Mouse (Mus musculus): ENCODE data around the gene Olfr1271. TPM values are rescaled to one million over a fixed set of nuclear protein-coding genes. Genes with fewer than 3 reads are reported as not detected.
"Not testable (repeated sequence)": the region's sequence is repeated elsewhere in the genome, so short reads cannot be mapped to it uniquely, and the experiment has no call there.

Olfr1271 gene
- polyA plus RNA-seq (2015; fragmentation: Nextera tagmentation; extraction: Ambion mirVana), result not detected in 2 replicates

- DNase-seq (ENCODE audit: low spot score), result no peak
Measured at GRCm38 (mm10) chr2:90270932-90271331, at the start of gene Olfr1271. TSS of gene Olfr1271 (minus strand) at chr2:90271032.

GRCm38 (mm10) chr2:90292741-90293140, 21.9 kb upstream of the Olfr1271 start, which contains the start of gene Olfr1272:
TSS of gene Olfr1272 (minus strand) at chr2:90292841.
- DNase-seq (ENCODE audit: low spot score), result no peak

- DNase-seq (ENCODE audit: low spot score), result no peak
Measured at GRCm38 (mm10) chr2:90257492-90257891, 13.3 kb downstream of the Olfr1271 start, which contains the start of gene Olfr142. TSS of gene Olfr142 (minus strand) at chr2:90257592.

GRCm38 (mm10) chr2:90224393-90224792, 46.4 kb downstream of the Olfr1271 start, which contains the start of gene Olfr1506:
TSS of gene Olfr1506 (minus strand) at chr2:90224493.
- DNase-seq (ENCODE audit: low spot score), result not testable (repeated sequence)

Other genes with a start within 250 kb of the Olfr1271 start
- not detected in 2 replicates for gene Olfr1264, start 245.5 kb downstream of the Olfr1271 start, polyA plus RNA-seq (2015; fragmentation: Nextera tagmentation; extraction: Ambion mirVana)
- not detected in 2 replicates for gene Olfr1265, start 235.7 kb downstream of the Olfr1271 start, polyA plus RNA-seq (2015; fragmentation: Nextera tagmentation; extraction: Ambion mirVana)
- gene Olfr140, start 207.4 kb downstream of the Olfr1271 start, polyA plus RNA-seq (2015; fragmentation: Nextera tagmentation; extraction: Ambion mirVana), result not detected in 2 replicates
- not detected in 2 replicates for gene Olfr1269, start 149.6 kb downstream of the Olfr1271 start, polyA plus RNA-seq (2015; fragmentation: Nextera tagmentation; extraction: Ambion mirVana)
- gene Olfr32, start 128.7 kb downstream of the Olfr1271 start, polyA plus RNA-seq (2015; fragmentation: Nextera tagmentation; extraction: Ambion mirVana), result not detected in 2 replicates
- not detected in 2 replicates for gene Olfr1270, start 117.9 kb downstream of the Olfr1271 start, polyA plus RNA-seq (2015; fragmentation: Nextera tagmentation; extraction: Ambion mirVana)
- gene Olfr1506, start 46.5 kb downstream of the Olfr1271 start, polyA plus RNA-seq (2015; fragmentation: Nextera tagmentation; extraction: Ambion mirVana), result not detected in 2 replicates
- not detected in 2 replicates for gene Olfr142, start 13.4 kb downstream of the Olfr1271 start, polyA plus RNA-seq (2015; fragmentation: Nextera tagmentation; extraction: Ambion mirVana)
- gene Olfr1272, start 21.8 kb upstream of the Olfr1271 start, polyA plus RNA-seq (2015; fragmentation: Nextera tagmentation; extraction: Ambion mirVana), result not detected in 2 replicates
- not detected in 2 replicates for gene Gm13769, start 51.2 kb upstream of the Olfr1271 start, polyA plus RNA-seq (2015; fragmentation: Nextera tagmentation; extraction: Ambion mirVana)
- not detected in 2 replicates for gene Olfr1274-ps, start 127.7 kb upstream of the Olfr1271 start, polyA plus RNA-seq (2015; fragmentation: Nextera tagmentation; extraction: Ambion mirVana)

Measured in thymus, postnatal 0 days (tissue).